Mouse (Mus musculus) CH12.LX (cell line): ENCODE data around the gene Prkca.

Experiments used
- BHLHE40 ChIP-seq: IDR thresholded peaks from 2 replicates; pipeline ENCODE4 v1.6.1; 2011; ENCODE audit warnings: mild to moderate bottlenecking, low read depth, low read length, improper control_type of control experiment
- CTCF ChIP-seq, 2 experiments: IDR thresholded peaks in 1 of 2; conservative IDR thresholded peaks in 1 of 2; 2 replicates each; pipeline ENCODE4 v1.5.1; 2011 to 2012; ENCODE audit warnings: low read depth in 2 of 2, low read length in 2 of 2, improper control_type of control experiment in 1 of 2, inconsistent platforms in 1 of 2, mild to moderate bottlenecking in 1 of 2, moderate library complexity in 1 of 2
- HCFC1 ChIP-seq: IDR thresholded peaks from 2 replicates; pipeline ENCODE4 v1.6.1; 2012; ENCODE audit warnings: low read depth, mild to moderate bottlenecking, inconsistent platforms, low read length, improper control_type of control experiment
- KAT2A ChIP-seq: IDR thresholded peaks from 2 replicates; pipeline ENCODE4 v1.6.1; 2012; ENCODE audit warnings: low read length, improper control_type of control experiment, inconsistent platforms; ENCODE audit not compliant: insufficient replicate concordance
- MAFK ChIP-seq: IDR thresholded peaks from 2 replicates; pipeline ENCODE4 v1.6.1; 2011; ENCODE audit warnings: low read length, improper control_type of control experiment; ENCODE audit not compliant: insufficient replicate concordance
- POLR2AphosphoS2 ChIP-seq: IDR thresholded peaks from 2 replicates; pipeline ENCODE4 v1.6.1; 2011; ENCODE audit warnings: low read depth, low read length, improper control_type of control experiment
- ZMIZ1 ChIP-seq: IDR thresholded peaks from 2 replicates; pipeline ENCODE4 v1.6.1; 2012; ENCODE audit warnings: low read depth, mild to moderate bottlenecking, inconsistent platforms, low read length, improper control_type of control experiment

GRCm38 (mm10) chr11:108340293-108340692 is 3.4 kb downstream of the Prkca start:
- TF ChIP-seq CTCF (conservative IDR thresholded peaks at IDR 0.05 in 1 of 2, IDR thresholded peaks at IDR 0.05 in 1 of 2; ENCODE audit: low read depth in 2 of 2, low read length in 2 of 2) (no peak), MAFK (no peak), ZMIZ1 (no peak), POLR2AphosphoS2 (no peak), BHLHE40 (no peak), KAT2A (no peak), HCFC1 (no peak)
